Mouse (Mus musculus) heart, postnatal 25 days (tissue): ENCODE data around the gene Lhx2. TPM values are rescaled to one million over a fixed set of nuclear protein-coding genes. Genes with fewer than 3 reads are reported as not detected.

ENCODE experiments used
- DNase-seq: peaks from one replicate; pipeline ENCODE4 v3.0.0; 2022; ENCODE audit warnings: low spot score
- intact Hi-C: fragments of 180-260 bp; cut with DNase I; formaldehyde crosslinking; loops from one replicate; pipeline ENCODE4 v1.15.1; 2025
- total RNA-seq, 2 experiments: library from RNA; stranded (reverse); gene quantifications; 2 replicates each; pipeline ENCODE4 v1.2.3; 2021

The Lhx2 gene
- total RNA-seq, 2 experiments from 2014 or later: 0.29 TPM; not detected in 1

DNA sequence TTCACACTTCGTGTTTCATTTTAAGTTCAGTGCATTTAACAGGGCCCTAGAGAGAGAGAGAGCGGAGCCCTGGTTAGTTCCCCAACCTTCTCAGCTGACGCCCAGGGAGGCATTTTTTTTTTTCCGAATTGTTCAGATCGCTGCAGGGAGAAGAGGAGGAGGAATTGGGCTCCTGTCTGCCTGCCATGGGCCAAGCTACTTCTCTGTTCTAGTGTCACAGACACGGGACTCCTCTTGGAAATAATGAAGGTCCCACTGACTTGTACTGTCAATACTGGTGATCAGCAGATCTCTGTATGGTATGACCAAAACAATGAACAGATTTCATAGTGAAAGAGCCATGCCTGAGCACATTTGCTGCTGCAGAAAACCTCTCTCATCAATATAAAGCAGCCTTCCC lies 7.3 kb downstream of the Lhx2 start:
- no peak for DNase-seq
- intact Hi-C loops: no loop called here

DNA sequence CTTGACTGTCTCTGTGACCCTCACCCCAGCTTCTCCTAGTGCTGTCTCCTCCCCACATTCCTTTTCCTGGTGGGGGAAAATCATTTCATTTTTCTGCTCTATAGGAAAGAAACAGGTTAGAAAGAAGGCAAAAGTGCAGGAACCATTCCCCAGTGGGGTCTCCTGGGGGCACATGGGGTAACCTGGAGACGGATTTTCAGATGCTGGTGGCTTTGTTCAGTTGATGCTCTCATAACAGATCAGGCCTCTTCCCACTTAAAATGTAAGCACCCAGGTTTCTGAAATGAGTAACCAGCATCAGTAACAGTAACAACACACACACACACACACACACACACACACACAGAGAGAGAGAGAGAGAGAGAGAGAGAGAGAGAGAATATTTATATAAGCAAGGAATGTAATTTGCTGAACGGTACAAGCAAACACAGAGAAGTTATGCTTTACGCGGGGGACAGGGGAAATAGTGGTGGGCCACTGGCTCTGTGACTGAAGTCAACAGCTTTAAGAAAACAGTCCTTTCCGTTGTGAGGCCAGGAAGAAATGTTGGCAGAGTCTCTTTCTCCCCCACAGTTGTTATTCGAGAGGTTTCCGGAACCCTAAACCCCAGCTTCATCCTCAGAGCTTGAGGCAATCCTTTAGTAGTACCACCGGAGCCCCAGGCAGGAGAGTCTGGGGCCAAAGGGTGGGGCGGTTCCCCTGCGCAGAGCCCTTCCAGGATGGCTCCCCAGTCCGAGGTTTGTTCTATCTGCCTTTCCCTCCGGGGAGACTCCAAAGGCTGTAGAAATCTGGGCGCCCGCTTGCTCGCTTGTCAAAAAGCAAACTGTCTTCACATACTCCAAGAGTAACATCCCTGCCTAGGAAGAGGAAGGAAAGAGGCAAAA lies 8.0 kb downstream of the Lhx2 start:
- intact Hi-C loops: no loop called here
- no peak for DNase-seq

- no peak for DNase-seq
- intact Hi-C loops: no loop called here
Measured at GRCm38 (mm10) chr2:38347811-38348551, 8.9 kb downstream of the Lhx2 start.

DNA sequence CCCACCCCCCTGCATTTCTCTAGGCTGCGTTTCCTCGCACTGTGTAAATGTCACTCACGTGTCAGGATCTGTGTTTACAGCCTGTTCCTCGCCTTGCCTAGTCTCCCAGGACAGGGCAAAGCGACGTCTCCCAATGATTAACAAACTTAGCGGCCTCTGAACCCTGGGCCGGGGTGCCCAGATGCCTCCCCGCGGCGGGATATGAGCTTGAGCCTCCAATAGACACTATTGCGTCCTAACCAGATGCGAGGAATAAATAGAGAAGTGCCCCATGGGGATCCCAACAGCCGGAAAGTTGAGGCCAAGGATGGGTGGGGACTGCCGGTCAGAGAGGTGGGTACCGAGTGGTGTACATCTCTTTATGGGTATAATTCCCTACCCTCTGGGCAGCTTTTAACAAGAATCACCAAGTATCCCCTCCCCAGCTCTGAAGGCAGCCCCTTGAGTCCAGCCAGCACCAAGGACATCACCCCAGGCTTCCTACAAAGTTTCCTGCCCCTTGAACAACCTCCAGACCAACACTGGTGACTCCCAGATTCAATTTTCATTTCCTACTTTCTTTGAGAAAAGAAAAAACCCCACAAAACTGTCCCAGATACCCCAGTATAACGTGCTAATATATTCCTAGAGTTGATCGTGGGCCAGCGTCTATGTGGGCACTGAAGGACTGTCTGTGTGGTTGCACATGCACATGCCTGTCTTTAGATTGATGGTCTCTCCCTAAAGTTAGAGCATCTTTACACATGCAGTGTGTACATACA lies 9.8 kb downstream of the Lhx2 start:
- intact Hi-C loops: no loop called here
- no peak for DNase-seq

GRCm38 (mm10) chr2:38349447-38350350 lies 10.6 kb downstream of the Lhx2 start:
- intact Hi-C loops: loop anchor here (5.0 to 10.0 kb wide), 3 partner anchors 62 to 875 kb away; partner anchors contain the start of genes Dennd1a, Nek6 and Ppp6c
- DNase-seq: no peak

- DNase-seq: no peak
- intact Hi-C loops: loop anchor here (5.0 to 10.0 kb wide), 3 partner anchors 63 to 874 kb away; partner anchors contain the start of genes Dennd1a, Nek6 and Ppp6c
Measured at GRCm38 (mm10) chr2:38350386-38350785, 11.3 kb downstream of the Lhx2 start.

- DNase-seq: peak; percentile 61
- intact Hi-C loops: loop anchor here (5.0 to 10.0 kb wide), 3 partner anchors 63 to 874 kb away; partner anchors contain the start of genes Dennd1a, Nek6 and Ppp6c
Measured at GRCm38 (mm10) chr2:38350796-38351195, 11.7 kb downstream of the Lhx2 start.

DNA sequence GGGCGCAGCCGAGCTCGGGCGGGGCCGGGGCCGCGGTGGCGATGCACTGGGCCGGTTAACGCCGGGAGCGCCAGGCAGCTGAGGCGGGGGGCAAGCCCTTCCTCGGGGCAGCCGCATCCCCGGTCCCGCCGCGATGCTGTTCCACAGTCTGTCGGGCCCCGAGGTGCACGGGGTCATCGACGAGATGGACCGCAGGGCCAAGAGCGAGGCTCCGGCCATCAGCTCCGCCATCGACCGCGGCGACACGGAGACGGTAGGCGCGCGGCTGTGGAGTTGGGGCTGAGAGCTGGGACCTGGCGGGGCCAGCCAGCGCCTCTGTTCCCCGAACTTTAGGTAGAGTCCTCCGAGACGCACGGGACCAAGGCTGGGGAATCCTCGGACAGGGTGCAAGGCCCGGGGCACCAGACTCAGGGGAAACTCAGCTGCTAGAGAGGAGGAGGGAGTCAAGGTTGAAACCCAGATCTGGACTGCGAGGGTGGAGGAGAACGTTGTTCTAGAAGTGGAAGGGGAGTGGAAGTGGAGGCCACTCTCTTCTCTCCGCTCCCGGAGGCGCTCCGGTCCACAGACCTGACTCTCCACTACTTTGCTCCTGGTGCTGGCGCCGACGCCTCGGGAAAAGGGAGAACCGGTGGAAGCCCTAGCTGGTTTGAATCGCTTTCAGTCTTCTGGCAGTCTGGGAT lies 12.7 kb downstream of the Lhx2 start:
- DNase-seq: no peak
- intact Hi-C loops: loop anchor here (5.0 to 10.0 kb wide), 3 partner anchors 64 to 873 kb away; partner anchors contain the start of genes Dennd1a, Nek6 and Ppp6c

DNA sequence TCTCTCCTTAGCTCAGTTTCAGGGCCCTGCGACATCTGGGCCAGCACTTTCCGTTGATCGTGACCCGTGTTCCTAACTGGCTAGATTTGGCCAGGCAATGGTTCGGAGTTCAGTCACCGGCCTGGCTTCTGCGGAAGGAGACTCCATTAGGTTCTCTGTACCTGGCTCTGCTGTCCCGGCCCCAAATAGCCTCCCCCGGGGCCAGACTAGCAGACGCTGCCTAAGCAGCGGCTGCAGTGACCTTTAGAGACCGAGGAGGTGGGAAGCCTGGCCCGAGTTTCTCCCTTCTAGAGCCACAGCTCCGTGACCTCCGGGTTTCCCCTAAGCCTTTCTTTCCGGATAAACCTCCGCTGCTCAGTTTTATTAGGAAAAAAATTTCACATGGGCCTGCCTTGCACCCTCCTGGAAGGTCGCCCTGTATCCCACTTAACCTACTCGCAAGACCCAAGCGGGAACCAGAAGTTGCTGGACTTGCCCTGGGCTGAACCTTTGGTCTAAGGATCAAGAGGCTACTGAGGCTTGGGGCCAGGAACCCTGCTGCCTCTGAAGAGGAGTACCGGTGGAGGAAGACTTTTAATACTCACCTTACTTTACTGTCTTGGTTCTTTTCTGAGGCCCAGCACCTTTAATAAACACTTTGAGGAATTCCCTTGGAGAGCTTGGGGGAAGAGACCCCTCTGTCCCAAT lies 13.4 kb downstream of the Lhx2 start:
- intact Hi-C loops: loop anchor here (5.0 to 10.0 kb wide), 3 partner anchors 65 to 872 kb away; partner anchors contain the start of genes Dennd1a, Nek6 and Ppp6c

DNA sequence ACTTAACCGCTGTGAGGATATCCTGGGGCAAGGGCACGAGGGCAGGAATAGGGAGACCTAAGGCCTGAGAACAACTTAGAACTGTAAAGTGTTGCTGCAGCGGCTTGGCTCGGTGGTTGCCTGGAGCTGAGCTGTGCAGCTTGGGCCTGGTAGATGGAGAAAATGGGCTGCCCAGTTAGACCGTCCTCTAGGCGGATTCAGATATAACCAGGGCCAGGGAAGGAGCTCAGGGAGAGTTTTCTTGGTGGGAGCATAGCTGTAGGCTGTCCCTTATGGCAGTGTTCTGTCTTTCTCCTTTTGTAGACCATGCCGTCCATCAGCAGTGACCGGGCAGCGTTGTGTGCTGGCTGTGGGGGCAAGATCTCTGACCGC lies 13.9 kb downstream of the Lhx2 start:
- DNase-seq: no peak
- intact Hi-C loops: loop anchor here (5.0 to 10.0 kb wide), 3 partner anchors 66 to 872 kb away; partner anchors contain the start of genes Dennd1a, Nek6 and Ppp6c

More for the DNA sequence above, 13.4 kb downstream of the Lhx2 start:
- no peak for DNase-seq

DNA sequence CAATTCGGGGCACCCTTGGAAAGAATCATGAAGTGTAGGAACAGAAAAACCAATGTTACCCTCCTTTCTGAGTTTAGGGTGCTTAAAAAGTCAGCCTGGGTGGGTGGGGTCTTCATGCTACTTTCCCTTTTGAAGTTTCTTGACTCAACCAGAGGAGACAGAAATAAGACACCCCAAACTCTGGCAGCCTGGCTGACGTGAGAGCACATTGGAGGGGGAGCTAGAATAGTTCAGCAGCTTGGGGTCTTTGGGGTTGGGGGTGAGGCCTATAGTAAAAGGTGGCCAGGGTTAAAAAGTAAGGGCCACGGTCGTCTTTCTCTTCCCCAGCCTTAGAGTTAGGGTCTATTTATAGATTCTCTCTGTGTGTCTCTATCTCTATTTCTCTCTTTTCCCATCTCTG lies 14.6 kb downstream of the Lhx2 start:
- intact Hi-C loops: loop anchor here (5.0 to 10.0 kb wide), 3 partner anchors 66 to 871 kb away; partner anchors contain the start of genes Dennd1a, Nek6 and Ppp6c

DNA sequence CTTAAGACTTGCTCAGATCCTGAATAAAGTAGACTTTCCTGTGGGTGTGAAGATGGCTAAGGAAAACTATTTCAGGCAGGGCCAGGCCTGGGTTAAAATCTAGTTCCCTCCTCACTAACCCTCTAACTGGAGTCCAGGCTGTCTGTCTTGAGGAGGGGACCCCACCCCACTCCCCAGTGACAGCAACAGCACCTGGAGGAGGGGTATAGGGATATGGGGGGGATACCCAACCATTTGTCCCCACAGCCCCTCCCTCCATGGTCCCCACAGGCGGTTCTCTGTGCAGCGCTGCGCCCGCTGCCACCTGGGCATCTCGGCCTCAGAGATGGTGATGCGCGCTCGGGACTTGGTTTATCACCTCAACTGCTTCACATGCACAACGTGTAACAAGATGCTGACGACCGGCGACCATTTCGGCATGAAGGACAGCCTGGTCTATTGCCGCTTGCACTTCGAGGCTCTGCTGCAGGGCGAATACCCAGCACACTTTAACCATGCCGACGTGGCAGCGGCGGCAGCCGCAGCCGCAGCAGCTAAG lies 15.2 kb downstream of the Lhx2 start:
- DNase-seq: no peak
- intact Hi-C loops: loop anchor here (5.0 to 10.0 kb wide), 3 partner anchors 67 to 871 kb away; partner anchors contain the start of genes Dennd1a, Nek6 and Ppp6c

More for the DNA sequence above, 14.6 kb downstream of the Lhx2 start:
- no peak for DNase-seq

DNA sequence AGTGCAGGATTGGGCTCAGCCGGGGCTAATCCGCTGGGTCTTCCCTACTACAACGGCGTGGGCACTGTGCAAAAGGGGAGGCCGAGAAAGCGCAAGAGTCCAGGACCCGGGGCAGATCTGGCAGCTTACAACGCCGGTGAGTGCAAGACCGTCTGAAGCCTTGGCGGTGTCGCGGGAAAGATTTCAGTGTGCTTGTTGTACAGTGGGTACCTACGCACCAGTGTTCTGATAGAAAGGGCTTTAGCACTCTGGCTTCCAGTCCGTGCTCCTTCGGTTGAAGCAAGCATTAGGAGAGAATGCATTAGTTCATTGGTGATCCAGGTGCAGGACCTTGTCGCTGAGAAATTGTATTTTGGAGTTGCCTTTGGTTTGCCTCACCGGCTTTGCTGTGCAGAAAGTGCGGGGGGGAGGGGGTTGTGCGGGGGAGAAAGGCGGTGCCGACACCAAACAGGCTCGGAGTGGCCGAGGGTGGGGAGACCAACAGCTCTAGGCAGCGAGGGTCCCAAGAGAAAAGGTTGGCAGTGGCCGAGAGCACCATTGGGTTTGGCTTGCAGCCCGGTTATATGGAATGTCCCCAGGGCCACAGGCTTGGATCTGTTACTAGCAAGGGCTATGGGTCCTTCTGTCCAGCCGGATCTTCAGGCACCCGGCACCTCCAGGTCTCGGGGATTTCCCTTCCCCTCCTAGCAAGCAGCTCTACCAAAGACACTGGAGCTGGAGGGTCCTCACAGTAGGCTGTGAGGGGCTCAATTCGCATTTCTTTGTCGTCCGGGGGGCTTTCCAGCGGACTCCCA lies 15.8 kb downstream of the Lhx2 start:
- DNase-seq: no peak
- intact Hi-C loops: loop anchor here (5.0 to 10.0 kb wide), 3 partner anchors 68 to 870 kb away; partner anchors contain the start of genes Dennd1a, Nek6 and Ppp6c

DNA sequence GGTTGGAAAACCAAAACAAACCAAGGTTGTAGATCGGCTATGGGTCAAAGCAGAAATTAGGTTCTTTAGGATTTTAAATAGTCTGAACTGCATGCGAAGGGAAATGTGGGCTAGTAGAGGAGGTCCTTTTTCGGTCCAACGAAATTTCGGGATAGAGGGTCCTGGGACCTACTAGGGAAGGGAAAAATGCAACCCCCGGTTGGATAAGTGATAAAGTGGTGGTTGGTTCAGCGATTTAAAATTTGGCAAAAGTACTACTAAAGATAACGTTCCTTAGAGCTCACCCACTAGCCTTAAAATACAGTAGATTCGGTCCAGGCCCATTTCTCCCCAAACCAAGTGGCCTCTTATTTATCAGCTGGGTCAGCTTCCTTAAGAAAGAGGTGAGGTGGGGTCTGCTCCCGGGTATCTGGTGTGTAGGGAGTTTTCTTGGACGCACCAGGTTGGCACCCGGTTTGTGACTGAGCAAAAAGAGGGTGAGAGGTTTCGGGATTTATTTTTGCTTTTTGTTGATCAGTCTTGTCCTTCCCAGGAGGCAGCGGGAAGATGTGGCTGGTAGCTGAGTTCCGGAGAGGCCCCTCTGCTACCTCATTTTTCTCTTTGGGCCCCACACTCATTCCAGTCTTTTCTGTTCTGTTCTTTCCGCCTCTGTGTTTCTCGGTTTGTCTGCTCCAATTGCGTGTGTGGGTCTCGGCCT lies 16.8 kb downstream of the Lhx2 start:
- intact Hi-C loops: loop anchor here (10.0 kb wide), 1 partner anchor 869 kb away; the partner anchor contains the start of gene Ppp6c
- no peak for DNase-seq

DNA sequence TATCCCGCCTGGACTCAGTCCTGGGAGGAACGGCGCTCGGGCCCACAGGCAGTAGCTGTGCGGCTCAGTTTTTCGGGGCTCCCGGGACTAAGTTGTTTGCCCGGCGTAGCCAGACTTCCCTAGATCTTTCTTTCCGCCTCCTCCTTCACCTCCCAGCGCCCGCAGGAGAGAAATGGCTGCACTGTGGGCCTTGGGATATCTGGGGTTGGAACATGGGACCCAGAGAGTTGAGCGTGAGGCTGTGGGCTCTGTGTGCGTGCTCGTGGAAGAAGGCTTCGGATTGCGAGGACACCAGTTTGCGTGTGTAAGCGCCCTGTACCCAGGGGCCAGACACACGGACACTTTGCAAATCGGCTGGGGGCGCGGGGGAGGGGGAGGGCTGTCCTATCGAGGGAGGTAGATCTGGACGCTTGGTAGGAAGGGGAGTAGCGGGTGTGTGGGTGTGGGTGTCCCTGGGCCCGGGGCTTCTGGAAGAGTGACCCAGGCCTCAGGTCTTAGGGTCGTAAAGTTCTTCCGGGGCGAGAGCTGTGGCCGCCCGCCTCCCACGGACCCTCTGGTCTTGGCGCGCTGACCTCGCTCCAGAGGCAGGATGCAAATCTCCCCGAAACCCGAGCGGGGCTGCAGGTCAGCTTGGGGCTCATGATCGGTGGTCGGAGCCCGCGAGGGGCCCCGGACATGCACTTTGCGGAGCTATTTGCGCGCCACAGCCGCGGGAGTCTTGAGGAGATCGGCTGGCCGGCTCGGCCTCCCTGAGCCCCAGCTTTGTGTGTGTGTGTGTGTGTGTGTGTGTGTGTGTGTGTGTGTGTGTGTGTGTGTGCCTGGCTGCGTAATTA lies 17.6 kb downstream of the Lhx2 start:
- no peak for DNase-seq
- intact Hi-C loops: loop anchor here (10.0 kb wide), 1 partner anchor 868 kb away; the partner anchor contains the start of gene Ppp6c
